Mouse (Mus musculus) embryonic facial prominence, embryonic 15.5 days (tissue): Measurements from ENCODE around the gene Ccdc182. TPM values are rescaled to one million over a fixed set of nuclear protein-coding genes. Genes with fewer than 3 reads are reported as not detected.

Experiments used
- ATAC-seq: fragments of 200-750 bp; cut with Nextera tagmentation; 2 replicates; pipeline ENCODE4 v1.8.0; 2017; ENCODE audit warnings: low read depth, moderate TSS enrichment; ENCODE audit not compliant: insufficient number of reproducible peaks, low FRiP score, low TSS enrichment
- H3K27ac ChIP-seq: fragments of 300-500 bp; sonication (generic); replicated peaks from 2 replicates; pipeline ENCODE4 v1.5.1; 2015; ENCODE audit warnings: mild to moderate bottlenecking, inconsistent platforms
- H3K27me3 ChIP-seq: fragments of 300-500 bp; sonication (generic); 2 replicates; pipeline ENCODE4 v1.6.1; 2015; ENCODE audit warnings: inconsistent platforms
- H3K36me3 ChIP-seq: fragments of 300-500 bp; sonication (generic); 2 replicates; pipeline ENCODE4 v1.6.1; 2015; ENCODE audit warnings: mild to moderate bottlenecking, inconsistent platforms
- H3K4me1 ChIP-seq: fragments of 300-500 bp; sonication (generic); 2 replicates; pipeline ENCODE4 v1.6.1; 2015; ENCODE audit warnings: inconsistent platforms
- H3K4me2 ChIP-seq: fragments of 300-500 bp; sonication (generic); replicated peaks from 2 replicates; pipeline ENCODE4 v1.6.1; 2015; ENCODE audit warnings: mild to moderate bottlenecking, inconsistent platforms
- H3K4me3 ChIP-seq: fragments of 300-500 bp; sonication (generic); replicated peaks from 2 replicates; pipeline ENCODE4 v1.5.1; 2015; ENCODE audit warnings: mild to moderate bottlenecking, inconsistent platforms
- H3K9ac ChIP-seq: fragments of 300-500 bp; sonication (generic); 2 replicates; pipeline ENCODE4 v1.6.1; 2015; ENCODE audit warnings: inconsistent platforms
- H3K9me3 ChIP-seq: fragments of 300-500 bp; sonication (generic); replicated peaks from 2 replicates; pipeline ENCODE4 v1.6.1; 2016; ENCODE audit warnings: inconsistent platforms
- WGBS: fragments of 180-500 bp; shearing (Covaris S2); methylation state at CpG from one replicate; pipeline ENCODE4 v1.1.7; 2015; 5-methylcytosine and 5-hydroxymethylcytosine counted together
- polyA plus RNA-seq: library from polyadenylated mRNA; unstranded; fragments of >200 nt; fragmentation: Nextera tagmentation; extraction: Ambion mirVana; gene quantifications from 2 replicates; pipeline ENCODE4 v1.2.1, GENCODE M21; 2015

Ccdc182 gene
- polyA plus RNA-seq, 1 experiment from 2014 or later = not detected

GRCm38 (mm10) chr11:88282516-88282915 lies 11.3 kb upstream of the Ccdc182 start:
- ATAC-seq = no peak
- Histone ChIP-seq H3K27me3 (no peaks in the 10 kb centered on the region), H3K36me3 (no peaks in the 10 kb centered on the region), H3K4me2 (no peak overlapping the region), H3K9ac (no peak overlapping the region), H3K4me3 (no peak overlapping the region), H3K9me3 (no peaks in the 10 kb centered on the region), H3K27ac (no peak overlapping the region), H3K4me1 (no peaks in the 10 kb centered on the region)
- 98% methylated on average over 2 of the region's 2 CpGs for WGBS

GRCm38 (mm10) chr11:88286019-88286418 lies 7.8 kb upstream of the Ccdc182 start:
- no peaks in the 10 kb centered on the region for H3K9me3 ChIP-seq
- H3K9ac ChIP-seq = no peak overlapping the region
- ATAC-seq = no peak
- no peaks in the 10 kb centered on the region for H3K36me3 ChIP-seq
- no peak overlapping the region for H3K4me2 ChIP-seq
- peaks cover 10% of the 10 kb centered on the region; the same call in 1 of the 2 replicates for H3K4me1 ChIP-seq
- H3K4me3 ChIP-seq = no peak overlapping the region
- H3K27ac ChIP-seq = no peak overlapping the region
- 64% methylated on average over 8 of the region's 8 CpGs for WGBS
- no peaks in the 10 kb centered on the region for H3K27me3 ChIP-seq

GRCm38 (mm10) chr11:88288400-88288799 lies 5.5 kb upstream of the Ccdc182 start:
- Histone ChIP-seq H3K9ac (no peak overlapping the region), H3K4me2 (no peak overlapping the region), H3K27me3 (no peaks in the 10 kb centered on the region), H3K4me1 (peaks cover 10% of the 10 kb centered on the region; the same call in 1 of the 2 replicates), H3K27ac (no peak overlapping the region), H3K36me3 (no peaks in the 10 kb centered on the region), H3K4me3 (no peak overlapping the region), H3K9me3 (no peaks in the 10 kb centered on the region)
- 30% methylated on average over 11 of the region's 11 CpGs for WGBS
- ATAC-seq = 0 out of 2 replicates have a peak, but pooled peaks have one; percentile 11

- 0 out of 2 replicates have a peak, but pooled peaks have one; percentile 44 for ATAC-seq
- Histone ChIP-seq H3K27me3 (no peaks in the 10 kb centered on the region), H3K9ac (no peak overlapping the region), H3K36me3 (no peaks in the 10 kb centered on the region), H3K27ac (no peak overlapping the region), H3K4me2 (no peak overlapping the region), H3K9me3 (no peaks in the 10 kb centered on the region), H3K4me1 (peaks cover 13% of the 10 kb centered on the region; the same call in 1 of the 2 replicates), H3K4me3 (no peak overlapping the region)
- WGBS = 44% methylated on average over 12 of the region's 12 CpGs
Observed at GRCm38 (mm10) chr11:88288805-88289340, 5.0 kb upstream of the Ccdc182 start.

- H3K36me3 ChIP-seq = no peaks in the 10 kb centered on the region
- H3K27ac ChIP-seq = no peak overlapping the region
- 65% methylated on average over 4 of the region's 4 CpGs for WGBS
- H3K9ac ChIP-seq = no peak overlapping the region
- H3K4me1 ChIP-seq = peaks cover 20% of the 10 kb centered on the region; the same call in 1 of the 2 replicates
- H3K27me3 ChIP-seq = peaks cover 10% of the 10 kb centered on the region; the same call in 1 of the 2 replicates
- no peak overlapping the region for H3K4me3 ChIP-seq
- no peak overlapping the region for H3K4me2 ChIP-seq
- no peak for ATAC-seq
- H3K9me3 ChIP-seq = no peaks in the 10 kb centered on the region
Observed at GRCm38 (mm10) chr11:88291245-88291644, 2.6 kb upstream of the Ccdc182 start.

GRCm38 (mm10) chr11:88291688-88292087 lies 2.2 kb upstream of the Ccdc182 start:
- H3K27ac ChIP-seq = no peak overlapping the region
- H3K9me3 ChIP-seq = no peaks in the 10 kb centered on the region
- H3K9ac ChIP-seq = no peak overlapping the region
- no peaks in the 10 kb centered on the region for H3K36me3 ChIP-seq
- ATAC-seq = no peak
- H3K4me1 ChIP-seq = peaks cover 20% of the 10 kb centered on the region; the same call in 1 of the 2 replicates
- no peak overlapping the region for H3K4me3 ChIP-seq
- 39% methylated on average over 4 of the region's 4 CpGs for WGBS
- peaks cover 10% of the 10 kb centered on the region; the same call in 1 of the 2 replicates for H3K27me3 ChIP-seq
- H3K4me2 ChIP-seq = no peak overlapping the region

- Histone ChIP-seq H3K27ac (no peak overlapping the region), H3K27me3 (peaks cover 10% of the 10 kb centered on the region; the same call in 1 of the 2 replicates), H3K9me3 (no peaks in the 10 kb centered on the region), H3K4me2 (peak overlapping the region; percentile 45), H3K36me3 (no peaks in the 10 kb centered on the region), H3K9ac (no peak overlapping the region), H3K4me1 (peaks cover 10% of the 10 kb centered on the region; the same call in 1 of the 2 replicates), H3K4me3 (peak overlapping the region; percentile 24)
- no peak for ATAC-seq
- 33% methylated on average over 17 of the region's 17 CpGs for WGBS
Observed at GRCm38 (mm10) chr11:88294394-88294710, 494 bp downstream of the Ccdc182 start.

GRCm38 (mm10) chr11:88295298-88295697 lies 1.4 kb downstream of the Ccdc182 start:
- no peak overlapping the region for H3K9ac ChIP-seq
- H3K4me3 ChIP-seq = no peak overlapping the region
- H3K27ac ChIP-seq = no peak overlapping the region
- no peak overlapping the region for H3K4me2 ChIP-seq
- H3K4me1 ChIP-seq = peaks cover 10% of the 10 kb centered on the region; the same call in 1 of the 2 replicates
- 65% methylated on average over 5 of the region's 5 CpGs for WGBS
- no peak for ATAC-seq
- H3K36me3 ChIP-seq = no peaks in the 10 kb centered on the region
- peaks cover 10% of the 10 kb centered on the region; the same call in 1 of the 2 replicates for H3K27me3 ChIP-seq
- H3K9me3 ChIP-seq = no peaks in the 10 kb centered on the region

GRCm38 (mm10) chr11:88297526-88297925 lies 3.7 kb downstream of the Ccdc182 start:
- H3K27ac ChIP-seq = no peak overlapping the region
- peaks cover 10% of the 10 kb centered on the region; the same call in 1 of the 2 replicates for H3K4me1 ChIP-seq
- H3K27me3 ChIP-seq = peaks cover 10% of the 10 kb centered on the region; the same call in 1 of the 2 replicates
- no peak overlapping the region for H3K9ac ChIP-seq
- no peaks in the 10 kb centered on the region for H3K9me3 ChIP-seq
- no peaks in the 10 kb centered on the region for H3K36me3 ChIP-seq
- H3K4me3 ChIP-seq = no peak overlapping the region
- ATAC-seq = no peak
- H3K4me2 ChIP-seq = no peak overlapping the region
- WGBS = 53% methylated on average over 4 of the region's 4 CpGs

- Histone ChIP-seq H3K36me3 (no peaks in the 10 kb centered on the region), H3K9me3 (no peaks in the 10 kb centered on the region)
- no peak for ATAC-seq
Observed at GRCm38 (mm10) chr11:88299345-88299744, 5.5 kb downstream of the Ccdc182 start.

GRCm38 (mm10) chr11:88301619-88302018 lies 7.8 kb downstream of the Ccdc182 start:
- no peaks in the 10 kb centered on the region for H3K9me3 ChIP-seq
- no peaks in the 10 kb centered on the region for H3K4me1 ChIP-seq
- WGBS = 48% methylated on average over 6 of the region's 6 CpGs
- no peak for ATAC-seq
- H3K36me3 ChIP-seq = no peaks in the 10 kb centered on the region
- no peak overlapping the region for H3K9ac ChIP-seq
- H3K4me3 ChIP-seq = no peak overlapping the region
- no peak overlapping the region for H3K27ac ChIP-seq
- no peaks in the 10 kb centered on the region for H3K27me3 ChIP-seq
- H3K4me2 ChIP-seq = no peak overlapping the region

More at GRCm38 (mm10) chr11:88299345-88299744, 5.5 kb downstream of the Ccdc182 start:
- no peak overlapping the region for H3K9ac ChIP-seq
- no peak overlapping the region for H3K27ac ChIP-seq
- peaks cover 10% of the 10 kb centered on the region; the same call in 1 of the 2 replicates for H3K27me3 ChIP-seq
- H3K4me2 ChIP-seq = no peak overlapping the region
- no peak overlapping the region for H3K4me3 ChIP-seq
- peaks cover 2% of the 10 kb centered on the region; the same call in 1 of the 2 replicates for H3K4me1 ChIP-seq
- WGBS = 80% methylated on average over 4 of the region's 4 CpGs

- no peak for ATAC-seq
Observed at GRCm38 (mm10) chr11:88305759-88306158, 11.9 kb downstream of the Ccdc182 start.

More at GRCm38 (mm10) chr11:88305759-88306158, 11.9 kb downstream of the Ccdc182 start:
- H3K27ac ChIP-seq = no peak overlapping the region
- H3K27me3 ChIP-seq = no peaks in the 10 kb centered on the region
- no peaks in the 10 kb centered on the region for H3K4me1 ChIP-seq
- H3K9me3 ChIP-seq = no peaks in the 10 kb centered on the region
- WGBS = 85% methylated on average over 6 of the region's 6 CpGs
- H3K4me3 ChIP-seq = no peak overlapping the region
- H3K36me3 ChIP-seq = no peaks in the 10 kb centered on the region
- no peak overlapping the region for H3K4me2 ChIP-seq
- no peak overlapping the region for H3K9ac ChIP-seq
